ENCODE assay signal across 7 mouse cellular contexts in the genomic region with DNA sequence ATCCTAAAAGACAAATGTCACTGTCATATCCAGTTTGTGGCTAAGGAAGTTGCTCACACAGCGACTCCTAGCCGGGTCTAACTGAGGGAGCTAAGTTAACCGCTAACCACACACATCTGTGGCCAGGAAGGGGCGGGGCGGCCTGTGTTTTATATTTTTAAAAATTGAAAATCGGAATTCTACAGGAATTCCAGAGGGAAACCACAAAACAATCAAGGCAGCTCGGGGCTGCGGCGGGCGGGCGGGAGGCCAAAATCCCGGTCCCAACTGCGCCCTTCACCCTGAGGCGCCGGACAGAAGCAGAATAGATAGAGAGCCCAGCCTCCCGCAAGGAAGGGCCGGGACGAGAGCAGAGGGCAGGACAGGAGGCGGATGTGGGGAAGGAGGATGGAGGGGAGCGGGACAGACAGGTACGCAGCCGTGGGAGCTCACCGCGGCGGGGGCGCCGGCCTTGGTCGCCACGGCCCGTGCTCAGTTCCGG. TPM values are rescaled to one million over a fixed set of nuclear protein-coding genes. Genes with fewer than 3 reads are reported as not detected.
DNase-seq lines count a peak whose midpoint lies in the region; ATAC-seq and TF ChIP-seq lines count a peak whose summit lies in the region.

No protein-coding gene starts in this region.

- peak; percentile 92 for DNase-seq in 3134 (ENCODE audit: extremely low read depth, insufficient read length, low spot score)
- peak; percentile 79 for DNase-seq in 3T3-L1 (ENCODE audit: low read depth, low spot score)
- DNase-seq in liver, embryonic 13.5 days, result peak; percentile 18
- no peak for DNase-seq in right cerebral cortex, postnatal 25 days

- no peak overlapping the region for H3K27ac ChIP-seq in cortical plate, adult 2 months (ENCODE audit: insufficient read depth, low read length)
- H3K27ac ChIP-seq in hindbrain, embryonic 12.5 days, result peak overlapping the region; percentile 26; the same call in 1 of the 2 replicates
- peak overlapping the region; percentile 93 for H3K27ac ChIP-seq in liver, embryonic 13.5 days
- 0 out of 2 replicates have a peak overlapping the region, but pooled peaks have one; percentile 45 for H3K27ac ChIP-seq in neural tube, embryonic 15.5 days (replicated peaks)

- H3K9ac ChIP-seq in hindbrain, embryonic 12.5 days, result peak overlapping the region; percentile 74
- peak overlapping the region; percentile 97 for H3K9ac ChIP-seq in liver, embryonic 13.5 days
- peak overlapping the region; percentile 49 for H3K9ac ChIP-seq in neural tube, embryonic 15.5 days (replicated peaks)

- no peaks in the 10 kb centered on the region for H3K27me3 ChIP-seq in hindbrain, embryonic 12.5 days
- no peaks in the 10 kb centered on the region for H3K27me3 ChIP-seq in liver, embryonic 13.5 days
- H3K27me3 ChIP-seq in neural tube, embryonic 15.5 days (replicated peaks), result no peaks in the 10 kb centered on the region

- TF ChIP-seq CTCF in cortical plate, adult 2 months (IDR thresholded peaks at IDR 0.05; ENCODE audit: extremely low read depth, insufficient read depth, low read length), result no peak

- H3K4me2 ChIP-seq in hindbrain, embryonic 12.5 days (replicated peaks), result peak overlapping the region; percentile 78
- peak overlapping the region; percentile 75 for H3K4me2 ChIP-seq in liver, embryonic 13.5 days
- peak overlapping the region; percentile 96 for H3K4me2 ChIP-seq in neural tube, embryonic 15.5 days

- TF ChIP-seq POLR2A in cortical plate, adult 2 months (IDR thresholded peaks at IDR 0.05; ENCODE audit: extremely low read depth, insufficient read depth, low read length), result no peak

- WGBS in hindbrain, embryonic 12.5 days, result under 1% methylated on average over 31 of the region's 31 CpGs
- WGBS in liver, embryonic 13.5 days (ENCODE audit: insufficient replicate concordance), result under 1% methylated on average over 31 of the region's 31 CpGs
- WGBS in neural tube, embryonic 15.5 days, result under 1% methylated on average over 29 of the region's 31 CpGs

- peak; percentile 70 for ATAC-seq in hindbrain, embryonic 12.5 days (ENCODE audit: low FRiP score)
- peak; percentile 44 for ATAC-seq in liver, embryonic 13.5 days (ENCODE audit: low read depth)
- peak; percentile 47 for ATAC-seq in neural tube, embryonic 15.5 days (ENCODE audit: low FRiP score)

- H3K4me1 ChIP-seq in cortical plate, adult 2 months (ENCODE audit: control insufficient read depth, insufficient read depth, low read length), result no peaks in the 10 kb centered on the region
- H3K4me1 ChIP-seq in hindbrain, embryonic 12.5 days, result peaks cover 12% of the 10 kb centered on the region
- peaks cover 39% of the 10 kb centered on the region for H3K4me1 ChIP-seq in liver, embryonic 13.5 days (replicated peaks)
- peaks cover 13% of the 10 kb centered on the region for H3K4me1 ChIP-seq in neural tube, embryonic 15.5 days

- H3K4me3 ChIP-seq in cortical plate, adult 2 months (ENCODE audit: insufficient read depth, low read length), result peak overlapping the region; percentile 36
- H3K4me3 ChIP-seq in hindbrain, embryonic 12.5 days, result peak overlapping the region; percentile 82
- peak overlapping the region; percentile 97 for H3K4me3 ChIP-seq in liver, embryonic 13.5 days (replicated peaks)
- peak overlapping the region; percentile 79 for H3K4me3 ChIP-seq in neural tube, embryonic 15.5 days (replicated peaks)

- no peaks in the 10 kb centered on the region for H3K9me3 ChIP-seq in hindbrain, embryonic 12.5 days (replicated peaks)
- no peaks in the 10 kb centered on the region for H3K9me3 ChIP-seq in liver, embryonic 13.5 days (replicated peaks)
- H3K9me3 ChIP-seq in neural tube, embryonic 15.5 days (replicated peaks), result no peaks in the 10 kb centered on the region

- H3K36me3 ChIP-seq in hindbrain, embryonic 12.5 days, result peaks cover 9% of the 10 kb centered on the region; the same call in 1 of the 2 replicates
- peaks cover 25% of the 10 kb centered on the region for H3K36me3 ChIP-seq in liver, embryonic 13.5 days
- H3K36me3 ChIP-seq in neural tube, embryonic 15.5 days, result no peaks in the 10 kb centered on the region

RNA-seq across cellular contexts. Expression of a gene that starts 0.4 kb away (rescaled TPM):
- 0.66 and 0.71 TPM in 2 replicates for polyA plus RNA-seq in cortical plate, adult 2 months (2012; rRNA removed)
- polyA plus RNA-seq in hindbrain, embryonic 12.5 days (2016; fragmentation: Nextera tagmentation; extraction: Ambion mirVana), result 46.8 and 48.1 TPM in 2 replicates
- polyA plus RNA-seq in liver, embryonic 13.5 days (2015; fragmentation: Nextera tagmentation; extraction: Ambion mirVana), result 34.5 and 47.4 TPM in 2 replicates
- 6.0 and 15.9 TPM in 2 replicates for polyA plus RNA-seq in neural tube, embryonic 15.5 days (2015; fragmentation: Nextera tagmentation; extraction: Ambion mirVana)

RNA-seq across cellular contexts. Expression of a gene that starts 29.5 kb away (rescaled TPM):
- 61.1 and 62.1 TPM in 2 replicates for polyA plus RNA-seq in cortical plate, adult 2 months (2012; rRNA removed)
- 5.1 and 5.6 TPM in 2 replicates for polyA plus RNA-seq in hindbrain, embryonic 12.5 days (2016; fragmentation: Nextera tagmentation; extraction: Ambion mirVana)
- 3.7 and 4.2 TPM in 2 replicates for polyA plus RNA-seq in liver, embryonic 13.5 days (2015; fragmentation: Nextera tagmentation; extraction: Ambion mirVana)
- polyA plus RNA-seq in neural tube, embryonic 15.5 days (2015; fragmentation: Nextera tagmentation; extraction: Ambion mirVana), result 16.3 and 19.3 TPM in 2 replicates

Comparison
In these comparisons a context has a peak if more than half of its experiments do, and no peak if none do; other contexts are left out.
1. H3K4me3 ChIP-seq: peak in every context shown above with its lines; median percentile 97 in liver, embryonic 13.5 days; 82 in hindbrain, embryonic 12.5 days; 79 in neural tube, embryonic 15.5 days; 36 in cortical plate, adult 2 months.